Mouse (Mus musculus) cerebellum, postnatal 25 days (tissue): ENCODE measurements at regions not wholly inside any gene's neighbourhood (a gene's known extent, or its start where the extent isn't known, plus 50 kb on each side); places are given as distances from the start of the nearest gene placed in this dataset.
A peak's percentile ranks its signal among the peaks of the same experiment; 100 is the strongest.

Source experiments
- DNase-seq, 2 experiments: peaks; one replicate each; pipeline ENCODE4 v3.0.0; 2021; ENCODE audit warnings: mixed read lengths in 2 of 2

GRCm38 (mm10) chr9:98791709-98792108, 50.6 kb upstream of the Prr23a1 start:
- DNase-seq: no peak

- DNase-seq: no peak
Observed at GRCm38 (mm10) chr9:98773651-98774185, 68.6 kb upstream of the Prr23a1 start.

- no peak for DNase-seq
Observed at GRCm38 (mm10) chr9:98773212-98773611, 69.1 kb upstream of the Prr23a1 start.

GRCm38 (mm10) chr9:98754764-98755163, 87.5 kb upstream of the Prr23a1 start:
- no peak for DNase-seq

- DNase-seq: peak; percentile 13 to 14
Observed at GRCm38 (mm10) chr9:98753356-98753953, 88.8 kb upstream of the Prr23a1 start.

GRCm38 (mm10) chr9:98743785-98744184, 98.5 kb upstream of the Prr23a1 start:
- no peak for DNase-seq

GRCm38 (mm10) chr9:98727276-98727860, 114.9 kb upstream of the Prr23a1 start:
- no peak for DNase-seq

- no peak for DNase-seq
Observed at GRCm38 (mm10) chr9:98726638-98727037, 115.7 kb upstream of the Prr23a1 start.

GRCm38 (mm10) chr9:98722885-98723284, 119.4 kb upstream of the Prr23a1 start:
- DNase-seq: no peak

- no peak for DNase-seq
Observed at GRCm38 (mm10) chr9:98721381-98721780, 119.9 kb upstream of the Mrps22 start.

GRCm38 (mm10) chr9:98717701-98718270, 116.3 kb upstream of the Mrps22 start:
- no peak for DNase-seq

- DNase-seq: no peak
Observed at GRCm38 (mm10) chr9:98714661-98715060, 113.2 kb upstream of the Mrps22 start.

GRCm38 (mm10) chr9:98712826-98713225, 111.4 kb upstream of the Mrps22 start:
- no peak for DNase-seq

GRCm38 (mm10) chr9:98712023-98712563, 110.6 kb upstream of the Mrps22 start:
- no peak for DNase-seq

GRCm38 (mm10) chr9:98710155-98710710, 108.8 kb upstream of the Mrps22 start:
- DNase-seq: no peak

GRCm38 (mm10) chr9:98708001-98708680, 106.7 kb upstream of the Mrps22 start:
- DNase-seq: no peak

GRCm38 (mm10) chr9:98707491-98707890, 106.0 kb upstream of the Mrps22 start:
- no peak for DNase-seq

- no peak for DNase-seq
Observed at GRCm38 (mm10) chr9:98704131-98704530, 102.7 kb upstream of the Mrps22 start.

- no peak for DNase-seq
Observed at GRCm38 (mm10) chr9:98703331-98703730, 101.9 kb upstream of the Mrps22 start.

GRCm38 (mm10) chr9:98700571-98700970, 99.1 kb upstream of the Mrps22 start:
- no peak for DNase-seq

GRCm38 (mm10) chr9:98697155-98697554, 95.7 kb upstream of the Mrps22 start:
- DNase-seq: no peak

GRCm38 (mm10) chr9:98695035-98695434, 93.6 kb upstream of the Mrps22 start:
- DNase-seq: no peak
